Mouse (Mus musculus): ENCODE measurements around the gene Slc44a1. TPM values are rescaled to one million over a fixed set of nuclear protein-coding genes. Genes with fewer than 3 reads are reported as not detected.

The Slc44a1 gene
- polyA plus RNA-seq, 1 experiment from 2014 or later = 40.9 TPM

DNA sequence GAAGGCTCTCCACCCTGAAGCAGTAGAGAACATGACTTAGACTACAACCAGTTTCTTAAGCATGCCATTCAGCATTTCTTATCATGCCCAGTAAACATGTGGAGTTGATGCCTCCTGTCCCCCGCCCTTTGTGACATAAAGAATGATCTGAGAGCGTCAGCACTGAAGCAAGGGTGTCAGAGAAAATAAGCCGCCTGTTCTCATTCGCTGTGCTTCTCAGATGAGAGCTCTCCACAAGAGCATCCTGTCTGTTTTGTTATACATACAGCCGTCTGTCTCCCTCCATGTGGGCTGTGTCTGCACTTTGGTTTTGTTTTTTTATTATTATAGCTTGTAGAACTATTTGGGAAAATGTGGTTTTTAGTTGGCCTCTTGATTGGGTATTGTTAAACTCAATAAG lies 124.4 kb downstream of the Slc44a1 start:
- H3K36me3 ChIP-seq = peaks cover 9% of the 10 kb centered on the region; the same call in 1 of the 2 replicates
- 45% methylated on average over 5 of the region's 5 CpGs for WGBS
- H3K4me2 ChIP-seq = no peak overlapping the region
- H3K9ac ChIP-seq = no peak overlapping the region
- H3K4me1 ChIP-seq = no peaks in the 10 kb centered on the region
- no peak overlapping the region for H3K4me3 ChIP-seq
- H3K27ac ChIP-seq = no peak overlapping the region
- H3K27me3 ChIP-seq = no peaks in the 10 kb centered on the region
- peak; percentile 52; the same call in 1 of the 2 replicates for ATAC-seq (ENCODE audit: borderline replicate concordance, extremely low read depth, low FRiP score, low TSS enrichment)
- H3K9me3 ChIP-seq = no peaks in the 10 kb centered on the region

DNA sequence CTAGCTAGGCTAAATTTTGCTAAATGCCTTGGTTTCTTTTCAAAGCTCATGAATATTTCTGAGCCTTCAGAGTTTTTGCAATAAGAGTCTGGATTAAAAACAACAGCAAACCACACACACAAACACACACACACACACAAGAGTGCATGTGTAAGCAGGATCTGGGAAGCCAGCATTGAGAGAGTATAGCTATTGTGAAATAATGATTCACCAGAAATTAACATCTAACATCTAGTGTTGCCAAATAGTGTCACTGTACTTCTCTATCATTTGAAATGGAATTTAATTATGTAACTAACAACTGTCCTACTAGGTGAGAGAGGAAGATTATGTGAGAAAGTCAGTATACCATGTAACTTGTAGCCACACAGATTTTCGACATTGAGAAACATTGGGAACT lies 126.9 kb downstream of the Slc44a1 start:
- Histone ChIP-seq H3K9ac (no peak overlapping the region), H3K36me3 (peaks cover 9% of the 10 kb centered on the region; the same call in 1 of the 2 replicates), H3K4me3 (no peak overlapping the region), H3K4me2 (no peak overlapping the region), H3K9me3 (no peaks in the 10 kb centered on the region), H3K27ac (no peak overlapping the region), H3K27me3 (no peaks in the 10 kb centered on the region), H3K4me1 (no peaks in the 10 kb centered on the region)
- ATAC-seq (ENCODE audit: borderline replicate concordance, extremely low read depth, low FRiP score, low TSS enrichment) = no peak
- WGBS = 86% methylated on average over 1 of the region's 1 CpGs

GRCm38 (mm10) chr4:53575558-53575957 lies 135.3 kb downstream of the Slc44a1 start:
- no peak overlapping the region for H3K4me3 ChIP-seq
- no peak for ATAC-seq (ENCODE audit: borderline replicate concordance, extremely low read depth, low FRiP score, low TSS enrichment)
- no peak overlapping the region for H3K9ac ChIP-seq
- 66% methylated on average over 2 of the region's 2 CpGs for WGBS
- H3K4me1 ChIP-seq = no peaks in the 10 kb centered on the region
- H3K27me3 ChIP-seq = no peaks in the 10 kb centered on the region
- H3K36me3 ChIP-seq = no peaks in the 10 kb centered on the region
- H3K9me3 ChIP-seq = no peaks in the 10 kb centered on the region
- H3K4me2 ChIP-seq = no peak overlapping the region
- no peak overlapping the region for H3K27ac ChIP-seq

DNA sequence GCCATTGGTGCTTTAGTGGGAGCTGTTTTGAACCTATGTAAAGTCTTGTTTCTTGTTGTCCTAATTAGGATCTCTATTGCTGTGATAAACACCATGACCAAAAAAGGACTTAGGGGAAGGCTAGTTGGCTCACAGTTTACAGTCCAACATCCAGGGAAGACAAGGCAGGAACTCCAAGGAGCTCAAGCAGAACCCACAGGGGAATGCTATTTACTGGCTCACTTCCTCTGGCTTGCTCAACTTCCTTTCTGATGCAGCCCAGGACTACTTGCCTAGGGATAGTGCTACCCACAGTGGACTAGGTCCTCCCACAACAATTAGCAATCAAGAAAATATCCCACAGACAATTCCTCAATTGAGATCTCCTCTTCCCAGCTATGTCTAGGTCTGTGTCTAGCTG lies 147.5 kb downstream of the Slc44a1 start:
- H3K4me2 ChIP-seq = no peak overlapping the region
- H3K4me3 ChIP-seq = no peak overlapping the region
- ATAC-seq (ENCODE audit: borderline replicate concordance, extremely low read depth, low FRiP score, low TSS enrichment) = no peak
- H3K27ac ChIP-seq = no peak overlapping the region
- no peaks in the 10 kb centered on the region for H3K36me3 ChIP-seq
- no peaks in the 10 kb centered on the region for H3K27me3 ChIP-seq
- no peak overlapping the region for H3K9ac ChIP-seq
- no peaks in the 10 kb centered on the region for H3K4me1 ChIP-seq
- H3K9me3 ChIP-seq = no peaks in the 10 kb centered on the region

DNA sequence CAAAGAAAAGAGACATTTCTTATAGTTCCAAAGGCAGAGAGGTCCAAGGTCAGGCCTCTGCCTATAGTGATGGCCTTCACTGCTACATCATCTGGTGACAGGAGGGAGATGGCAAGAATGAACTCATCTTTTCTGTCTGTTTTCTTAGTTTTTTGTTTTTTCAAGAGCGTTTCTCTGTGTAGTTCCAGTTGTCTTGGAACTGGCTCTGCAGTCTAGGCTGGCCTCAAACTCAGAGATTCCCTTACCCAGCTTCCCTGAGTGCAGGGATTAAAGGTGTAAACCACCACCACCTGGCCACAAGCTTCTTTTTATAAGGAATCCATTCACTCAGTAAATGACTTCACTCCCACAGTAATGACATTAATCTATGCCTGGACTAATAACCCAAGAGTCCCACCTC lies 148.7 kb downstream of the Slc44a1 start:
- ATAC-seq (ENCODE audit: borderline replicate concordance, extremely low read depth, low FRiP score, low TSS enrichment) = no peak
- Histone ChIP-seq H3K4me3 (no peak overlapping the region), H3K9ac (no peak overlapping the region), H3K4me1 (0 out of 2 replicates have a peak, but pooled peaks cover 4% of the 10 kb centered on the region), H3K4me2 (no peak overlapping the region), H3K9me3 (no peaks in the 10 kb centered on the region), H3K27me3 (no peaks in the 10 kb centered on the region), H3K36me3 (no peaks in the 10 kb centered on the region), H3K27ac (no peak overlapping the region)
- WGBS = 71% methylated on average over 1 of the region's 1 CpGs

DNA sequence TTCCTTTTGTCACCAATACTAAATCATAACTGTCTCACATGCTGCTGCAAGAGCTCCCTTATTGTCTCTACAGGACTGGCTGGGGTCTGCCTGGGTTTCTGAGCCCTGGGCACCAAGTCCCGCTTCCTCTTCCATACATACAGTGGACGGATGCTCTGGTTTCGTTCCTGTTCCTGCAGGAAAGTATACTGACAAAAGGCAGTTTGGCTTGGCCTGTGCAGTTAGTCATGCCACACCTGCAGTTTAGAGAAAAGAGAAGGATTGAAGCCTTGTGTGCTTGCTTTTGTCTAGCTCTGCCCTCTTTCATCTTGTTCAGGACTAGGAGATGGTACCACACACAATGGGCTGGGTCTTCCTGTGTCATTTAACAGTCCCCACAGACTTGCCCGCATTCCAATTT lies 149.3 kb downstream of the Slc44a1 start:
- Histone ChIP-seq H3K4me1 (0 out of 2 replicates have a peak, but pooled peaks cover 6% of the 10 kb centered on the region), H3K4me3 (no peak overlapping the region), H3K36me3 (no peaks in the 10 kb centered on the region), H3K9ac (no peak overlapping the region), H3K27me3 (no peaks in the 10 kb centered on the region), H3K27ac (no peak overlapping the region), H3K4me2 (no peak overlapping the region), H3K9me3 (no peaks in the 10 kb centered on the region)
- ATAC-seq (ENCODE audit: borderline replicate concordance, extremely low read depth, low FRiP score, low TSS enrichment) = no peak
- 79% methylated on average over 4 of the region's 4 CpGs for WGBS

- 52% methylated on average over 4 of the region's 4 CpGs for WGBS
- H3K4me3 ChIP-seq = no peak overlapping the region
Measured at GRCm38 (mm10) chr4:53590163-53590562, 149.9 kb downstream of the Slc44a1 start.

DNA sequence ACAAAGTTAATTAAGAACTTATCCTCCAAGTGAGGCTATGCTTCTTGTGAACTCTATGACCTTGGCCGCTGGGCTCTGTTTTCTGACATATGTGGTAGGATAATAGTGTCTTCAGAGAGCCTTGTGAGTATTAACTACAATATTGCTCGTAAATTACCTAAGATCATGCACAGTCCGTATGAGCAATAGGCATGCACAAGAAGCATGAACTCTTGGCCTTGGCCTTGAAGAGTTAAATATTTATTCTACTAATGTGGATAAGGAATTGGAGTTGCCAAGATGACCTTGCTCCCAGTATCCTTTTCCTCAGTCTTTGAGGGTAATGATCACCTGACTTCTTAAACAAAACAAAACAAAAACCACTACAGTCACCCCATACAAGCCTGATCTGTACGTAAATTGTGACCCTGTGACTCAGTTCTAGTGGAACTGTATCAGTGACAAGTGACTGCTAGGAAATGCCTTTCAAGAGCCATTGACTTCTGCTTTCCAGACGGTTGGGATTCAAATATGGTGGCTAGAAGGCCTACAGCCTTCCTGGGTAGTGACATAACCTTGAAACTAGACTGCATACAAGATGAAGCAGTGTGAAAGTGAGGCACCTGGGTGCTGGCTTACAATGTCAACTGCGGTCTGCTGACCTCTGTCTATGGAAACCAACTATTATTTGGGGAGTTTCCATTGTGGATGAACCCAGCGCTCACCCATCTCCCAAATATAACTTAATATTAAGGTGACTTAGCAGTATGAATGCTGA lies 150.7 kb downstream of the Slc44a1 start:
- WGBS = 72% methylated on average over 7 of the region's 7 CpGs
- H3K27ac ChIP-seq = no peak overlapping the region

More at GRCm38 (mm10) chr4:53590163-53590562, 149.9 kb downstream of the Slc44a1 start:
- no peaks in the 10 kb centered on the region for H3K36me3 ChIP-seq
- no peaks in the 10 kb centered on the region for H3K27me3 ChIP-seq
- ATAC-seq (ENCODE audit: borderline replicate concordance, extremely low read depth, low FRiP score, low TSS enrichment) = no peak
- no peak overlapping the region for H3K27ac ChIP-seq
- H3K4me2 ChIP-seq = no peak overlapping the region
- no peaks in the 10 kb centered on the region for H3K9me3 ChIP-seq
- H3K4me1 ChIP-seq = peaks cover 8% of the 10 kb centered on the region; the same call in 1 of the 2 replicates
- no peak overlapping the region for H3K9ac ChIP-seq

GRCm38 (mm10) chr4:53591536-53591935 lies 151.3 kb downstream of the Slc44a1 start:
- no peak overlapping the region for H3K4me3 ChIP-seq
- no peak overlapping the region for H3K4me2 ChIP-seq
- H3K36me3 ChIP-seq = no peaks in the 10 kb centered on the region
- H3K9me3 ChIP-seq = no peaks in the 10 kb centered on the region
- WGBS = 88% methylated on average over 11 of the region's 11 CpGs
- ATAC-seq (ENCODE audit: borderline replicate concordance, extremely low read depth, low FRiP score, low TSS enrichment) = no peak
- H3K4me1 ChIP-seq = peaks cover 20% of the 10 kb centered on the region
- no peaks in the 10 kb centered on the region for H3K27me3 ChIP-seq
- H3K9ac ChIP-seq = no peak overlapping the region
- no peak overlapping the region for H3K27ac ChIP-seq

More for the DNA sequence above, 150.7 kb downstream of the Slc44a1 start:
- ATAC-seq (ENCODE audit: borderline replicate concordance, extremely low read depth, low FRiP score, low TSS enrichment) = no peak
- H3K27me3 ChIP-seq = no peaks in the 10 kb centered on the region
- no peak overlapping the region for H3K4me3 ChIP-seq
- peaks cover 15% of the 10 kb centered on the region for H3K4me1 ChIP-seq
- H3K4me2 ChIP-seq = no peak overlapping the region
- H3K9me3 ChIP-seq = no peaks in the 10 kb centered on the region
- no peak overlapping the region for H3K9ac ChIP-seq
- no peaks in the 10 kb centered on the region for H3K36me3 ChIP-seq

GRCm38 (mm10) chr4:53591941-53592340 lies 151.7 kb downstream of the Slc44a1 start:
- WGBS = 78% methylated on average over 8 of the region's 8 CpGs
- no peak for ATAC-seq (ENCODE audit: borderline replicate concordance, extremely low read depth, low FRiP score, low TSS enrichment)
- H3K27ac ChIP-seq = no peak overlapping the region; the same call in 1 of the 2 replicates

DNA sequence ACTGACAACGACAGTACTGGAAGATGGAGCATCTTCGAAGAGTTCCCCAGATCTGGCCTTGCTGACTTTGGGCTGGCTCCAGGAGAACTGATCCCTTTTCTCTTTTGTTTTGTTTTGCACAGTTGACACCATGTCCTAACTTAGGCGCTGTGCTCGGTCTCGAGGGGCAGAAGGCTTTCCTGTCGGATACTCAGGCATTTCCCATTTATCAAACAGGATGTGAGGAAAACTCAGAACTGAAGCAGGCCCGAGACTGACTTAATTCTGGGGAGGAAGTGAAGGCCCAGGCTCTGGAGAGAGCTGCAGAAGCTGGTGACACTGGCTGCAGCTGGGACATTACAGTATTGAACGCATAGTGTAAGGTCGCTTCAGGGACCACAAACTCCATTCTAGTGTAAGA lies 152.2 kb downstream of the Slc44a1 start:
- no peaks in the 10 kb centered on the region for H3K27me3 ChIP-seq
- H3K4me1 ChIP-seq = peaks cover 21% of the 10 kb centered on the region
- no peaks in the 10 kb centered on the region for H3K9me3 ChIP-seq
- WGBS = 48% methylated on average over 9 of the region's 9 CpGs
- H3K4me2 ChIP-seq = no peak overlapping the region
- peak overlapping the region; percentile 46 for H3K27ac ChIP-seq
- H3K4me3 ChIP-seq = no peak overlapping the region
- 0 out of 2 replicates have a peak, but pooled peaks have one; percentile 40 for ATAC-seq (ENCODE audit: borderline replicate concordance, extremely low read depth, low FRiP score, low TSS enrichment)
- no peak overlapping the region for H3K9ac ChIP-seq
- no peaks in the 10 kb centered on the region for H3K36me3 ChIP-seq

More at GRCm38 (mm10) chr4:53591941-53592340, 151.7 kb downstream of the Slc44a1 start:
- H3K36me3 ChIP-seq = no peaks in the 10 kb centered on the region
- no peak overlapping the region for H3K9ac ChIP-seq
- H3K4me2 ChIP-seq = no peak overlapping the region
- peaks cover 21% of the 10 kb centered on the region for H3K4me1 ChIP-seq
- no peaks in the 10 kb centered on the region for H3K9me3 ChIP-seq
- no peak overlapping the region for H3K4me3 ChIP-seq
- no peaks in the 10 kb centered on the region for H3K27me3 ChIP-seq

DNA sequence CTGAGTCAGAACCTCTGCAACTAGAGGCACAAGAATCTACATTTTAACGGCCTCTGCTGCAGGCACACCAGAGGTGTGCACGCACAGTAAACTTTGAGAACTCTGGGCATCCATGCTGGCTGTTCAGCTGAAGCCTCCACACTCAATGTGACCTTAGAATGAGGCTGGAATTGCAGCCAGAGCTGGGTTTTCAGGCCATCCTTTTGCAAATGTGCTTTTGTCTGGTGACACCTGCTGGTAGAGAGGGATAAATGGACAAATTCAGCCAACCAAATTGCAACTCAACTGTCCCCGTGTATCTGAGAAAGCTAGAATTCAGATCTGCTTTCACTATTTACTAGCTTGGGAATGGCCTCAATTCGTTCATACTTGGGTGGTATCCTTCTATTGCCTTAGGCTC lies 154.0 kb downstream of the Slc44a1 start:
- Histone ChIP-seq H3K4me3 (no peak overlapping the region), H3K4me2 (no peak overlapping the region), H3K27ac (no peak overlapping the region), H3K36me3 (no peaks in the 10 kb centered on the region), H3K9ac (no peak overlapping the region), H3K27me3 (no peaks in the 10 kb centered on the region), H3K9me3 (no peaks in the 10 kb centered on the region), H3K4me1 (peaks cover 21% of the 10 kb centered on the region)
- 22% methylated on average over 4 of the region's 4 CpGs for WGBS
- ATAC-seq (ENCODE audit: borderline replicate concordance, extremely low read depth, low FRiP score, low TSS enrichment) = no peak
